Mouse (Mus musculus) hindbrain, embryonic 16.5 days (tissue): ENCODE measurements around the gene Irf2. TPM values are rescaled to one million over a fixed set of nuclear protein-coding genes. Genes with fewer than 3 reads are reported as not detected.
"Not testable (repeated sequence)": the region's sequence is repeated elsewhere in the genome, so short reads cannot be mapped to it uniquely, and the experiment has no call there.

Source experiments
- ATAC-seq: fragments of 200-750 bp; cut with Nextera tagmentation; 2 replicates; pipeline ENCODE4 v1.8.0; 2017; ENCODE audit warnings: moderate TSS enrichment, moderate library complexity
- H3K27ac ChIP-seq: fragments of 300-500 bp; sonication (generic); 2 replicates; pipeline ENCODE4 v1.5.1; 2014; ENCODE audit warnings: low read depth, mild to moderate bottlenecking, control low read depth, low read length, moderate library complexity
- H3K27me3 ChIP-seq: fragments of 300-500 bp; sonication (generic); replicated peaks from 2 replicates; pipeline ENCODE4 v1.6.1; 2014; ENCODE audit warnings: low read length; ENCODE audit not compliant: control insufficient read depth, insufficient read depth
- H3K36me3 ChIP-seq: fragments of 300-500 bp; sonication (generic); 2 replicates; pipeline ENCODE4 v1.6.1; 2014; ENCODE audit warnings: mild to moderate bottlenecking, low read length, moderate library complexity, mixed read lengths; ENCODE audit not compliant: control insufficient read depth, insufficient read depth
- H3K4me1 ChIP-seq: fragments of 300-500 bp; sonication (generic); 2 replicates; pipeline ENCODE4 v1.6.1; 2014; ENCODE audit warnings: low read depth, low read length; ENCODE audit not compliant: control insufficient read depth, insufficient read depth
- H3K4me2 ChIP-seq: fragments of 300-500 bp; sonication (generic); 2 replicates; pipeline ENCODE4 v1.6.1; 2014; ENCODE audit warnings: mild to moderate bottlenecking, low read length, control low read depth, moderate library complexity
- H3K4me3 ChIP-seq: fragments of 300-500 bp; sonication (generic); 2 replicates; pipeline ENCODE4 v1.5.1; 2014; ENCODE audit warnings: mild to moderate bottlenecking, low read length, control low read depth, moderate library complexity
- H3K9ac ChIP-seq: fragments of 300-500 bp; sonication (generic); 2 replicates; pipeline ENCODE4 v1.6.1; 2014; ENCODE audit warnings: low read depth, mild to moderate bottlenecking, control low read depth, low read length, moderate library complexity
- H3K9me3 ChIP-seq: fragments of 300-500 bp; sonication (generic); 2 replicates; pipeline ENCODE4 v1.6.1; 2014; ENCODE audit warnings: mild to moderate bottlenecking, low read length, moderate library complexity; ENCODE audit not compliant: control insufficient read depth
- WGBS: fragments of 180-500 bp; shearing (Covaris S2); extraction: QIAGEN DNeasy Blood & Tissue Kit; methylation state at CpG from one replicate; pipeline ENCODE4 v1.1.7; 2014; 5-methylcytosine and 5-hydroxymethylcytosine counted together
- polyA plus RNA-seq: library from polyadenylated mRNA; unstranded; fragments of >200 nt; fragmentation: Nextera tagmentation; extraction: Ambion mirVana; gene quantifications from 2 replicates; pipeline ENCODE4 v1.2.1, GENCODE M21; 2015

The Irf2 gene
- polyA plus RNA-seq, 1 experiment from 2014 or later, result 11.1 TPM

DNA sequence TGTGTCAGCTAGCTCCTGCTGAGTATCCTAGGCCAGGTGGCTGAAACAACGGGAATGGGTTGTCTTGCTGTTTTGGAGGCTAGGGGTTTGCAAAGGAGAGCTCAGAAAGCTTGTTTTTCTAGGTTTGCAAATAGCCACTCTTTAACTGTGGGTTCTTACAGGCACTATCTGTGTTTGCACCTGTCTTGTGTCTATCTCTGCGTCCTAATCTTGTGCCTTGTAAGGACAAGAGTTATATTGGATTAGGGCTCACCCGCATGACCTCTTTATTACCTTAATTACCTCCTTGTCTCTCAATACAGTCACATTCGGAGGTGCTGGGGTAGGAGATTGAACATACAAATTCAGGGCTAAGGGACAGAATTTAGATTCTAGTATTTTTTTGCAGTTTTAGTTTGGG is 18.9 kb upstream of the Irf2 start:
- WGBS, result 81% methylated on average over 4 of the region's 4 CpGs

DNA sequence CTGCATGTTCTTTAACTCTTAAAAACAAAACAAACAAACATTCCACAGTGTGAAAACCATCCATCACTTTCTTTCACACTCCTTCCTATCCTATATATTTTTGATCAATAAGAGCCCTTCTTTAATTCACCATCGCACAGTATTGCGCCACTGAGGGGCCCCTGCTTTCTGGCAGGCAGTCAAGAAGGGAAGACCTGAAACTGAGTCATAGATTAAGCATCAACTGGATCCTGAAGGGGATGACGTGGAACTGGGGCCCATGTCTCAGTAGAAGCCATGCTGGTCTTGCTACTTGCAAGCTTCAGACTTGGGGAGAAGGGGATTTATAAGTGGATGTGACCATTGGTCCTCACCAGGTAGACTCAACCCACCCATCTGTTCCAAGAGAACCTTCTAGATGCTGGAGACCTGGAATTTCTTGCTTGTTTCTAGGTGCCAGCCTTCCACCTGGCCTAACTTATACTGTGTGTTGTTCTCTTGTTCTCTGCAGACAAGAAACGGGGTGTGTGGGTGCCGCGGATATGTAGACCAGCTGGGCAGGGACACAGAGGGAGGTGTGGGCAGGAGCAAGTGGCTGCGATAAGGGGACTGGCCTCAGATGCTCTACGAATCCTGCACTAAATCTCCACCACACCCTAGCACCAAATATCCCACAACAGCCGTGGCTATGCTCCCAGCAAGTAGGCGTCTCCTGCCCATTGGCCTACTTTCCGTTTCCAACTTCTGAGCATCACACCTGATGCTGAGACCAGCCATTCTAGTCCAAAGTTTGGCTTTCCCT is 18.3 kb upstream of the Irf2 start:
- WGBS, result 90% methylated on average over 11 of the region's 11 CpGs
- ATAC-seq, result no peak

More for the DNA sequence above, 18.9 kb upstream of the Irf2 start:
- H3K27me3 ChIP-seq, result no peaks in the 10 kb centered on the region
- H3K9me3 ChIP-seq, result no peaks in the 10 kb centered on the region
- H3K4me2 ChIP-seq, result no peak overlapping the region
- H3K4me1 ChIP-seq, result no peaks in the 10 kb centered on the region
- no peaks in the 10 kb centered on the region for H3K36me3 ChIP-seq
- H3K27ac ChIP-seq, result no peak overlapping the region
- ATAC-seq, result no peak
- H3K9ac ChIP-seq, result no peak overlapping the region
- H3K4me3 ChIP-seq, result no peak overlapping the region

DNA sequence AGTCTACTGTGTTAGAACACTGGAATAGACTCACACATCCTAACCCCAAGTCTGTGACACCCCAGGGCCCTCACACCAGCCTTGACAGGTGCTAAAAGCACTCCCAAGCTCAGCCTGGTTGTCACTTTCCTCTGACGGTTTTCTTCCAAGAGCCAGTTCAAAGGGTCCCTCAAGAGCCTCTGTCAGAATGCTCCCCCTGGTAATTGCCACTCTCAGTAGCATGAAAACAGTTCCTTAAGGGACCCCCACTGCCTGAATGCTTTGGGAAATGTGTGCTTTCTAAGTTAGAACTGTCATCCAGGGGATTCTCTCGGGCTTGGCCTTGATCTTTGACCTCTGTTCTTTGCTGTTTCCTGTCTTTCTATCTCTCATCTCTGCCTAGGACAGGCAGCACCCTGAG is 17.0 kb upstream of the Irf2 start:
- Histone ChIP-seq H3K27ac (no peak overlapping the region), H3K9ac (no peak overlapping the region), H3K27me3 (no peaks in the 10 kb centered on the region), H3K36me3 (no peaks in the 10 kb centered on the region), H3K4me1 (no peaks in the 10 kb centered on the region), H3K9me3 (no peaks in the 10 kb centered on the region), H3K4me2 (no peak overlapping the region), H3K4me3 (no peak overlapping the region)
- no peak for ATAC-seq
- 37% methylated on average over 2 of the region's 2 CpGs for WGBS

More for the DNA sequence above, 18.3 kb upstream of the Irf2 start:
- Histone ChIP-seq H3K27me3 (no peaks in the 10 kb centered on the region), H3K4me1 (no peaks in the 10 kb centered on the region), H3K4me3 (no peak overlapping the region), H3K36me3 (no peaks in the 10 kb centered on the region), H3K9ac (no peak overlapping the region), H3K4me2 (no peak overlapping the region), H3K27ac (no peak overlapping the region), H3K9me3 (no peaks in the 10 kb centered on the region)

DNA sequence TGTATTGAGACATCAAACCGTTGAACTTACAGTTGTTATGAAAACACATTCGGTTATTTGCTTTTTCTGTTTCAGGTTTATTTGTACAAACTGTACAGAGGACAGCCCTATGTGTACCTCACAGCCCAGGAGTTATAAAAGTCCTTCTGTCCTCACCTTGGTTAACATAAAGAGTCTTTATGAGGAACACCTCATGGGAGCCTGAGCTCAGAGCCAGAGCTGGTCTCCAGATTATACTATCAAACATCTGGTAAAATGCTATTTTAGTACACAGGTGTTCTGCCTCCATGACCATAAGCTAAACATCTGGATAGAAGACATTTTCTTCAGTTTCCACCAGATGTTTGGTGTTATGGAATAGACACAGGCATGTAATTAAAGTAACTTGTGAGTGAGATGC is 13.1 kb upstream of the Irf2 start:
- no peaks in the 10 kb centered on the region for H3K4me1 ChIP-seq
- H3K4me3 ChIP-seq, result no peak overlapping the region
- no peak overlapping the region for H3K9ac ChIP-seq
- H3K4me2 ChIP-seq, result no peak overlapping the region
- no peak for ATAC-seq
- H3K27ac ChIP-seq, result no peak overlapping the region
- H3K36me3 ChIP-seq, result no peaks in the 10 kb centered on the region
- WGBS, result 90% methylated on average over 2 of the region's 2 CpGs
- no peaks in the 10 kb centered on the region for H3K27me3 ChIP-seq
- no peaks in the 10 kb centered on the region for H3K9me3 ChIP-seq

DNA sequence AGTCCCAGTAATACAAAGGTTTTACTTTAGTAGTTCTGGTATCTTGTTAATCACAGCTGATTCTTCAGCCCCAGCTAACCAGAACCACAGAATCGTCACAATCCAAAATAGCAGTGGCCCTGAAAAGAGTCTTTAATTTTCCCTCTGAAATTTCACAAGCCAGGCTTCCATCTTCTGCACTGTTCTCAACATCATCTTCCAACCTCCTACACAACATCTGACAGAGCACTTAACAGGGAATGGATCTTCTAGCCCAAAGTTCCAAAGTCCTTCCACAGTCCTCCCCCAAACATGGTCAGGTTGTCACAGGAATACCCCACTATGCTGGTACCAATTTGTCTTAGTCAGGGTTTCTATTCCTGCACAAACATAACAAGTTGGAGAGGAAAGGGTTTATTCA is 9.9 kb upstream of the Irf2 start:
- not testable (repeated sequence) for H3K9me3 ChIP-seq, H3K4me1 ChIP-seq, H3K27me3 ChIP-seq, H3K27ac ChIP-seq, H3K4me2 ChIP-seq, H3K9ac ChIP-seq, H3K36me3 ChIP-seq, H3K4me3 ChIP-seq, ATAC-seq
- 91% methylated on average over 1 of the region's 1 CpGs for WGBS

DNA sequence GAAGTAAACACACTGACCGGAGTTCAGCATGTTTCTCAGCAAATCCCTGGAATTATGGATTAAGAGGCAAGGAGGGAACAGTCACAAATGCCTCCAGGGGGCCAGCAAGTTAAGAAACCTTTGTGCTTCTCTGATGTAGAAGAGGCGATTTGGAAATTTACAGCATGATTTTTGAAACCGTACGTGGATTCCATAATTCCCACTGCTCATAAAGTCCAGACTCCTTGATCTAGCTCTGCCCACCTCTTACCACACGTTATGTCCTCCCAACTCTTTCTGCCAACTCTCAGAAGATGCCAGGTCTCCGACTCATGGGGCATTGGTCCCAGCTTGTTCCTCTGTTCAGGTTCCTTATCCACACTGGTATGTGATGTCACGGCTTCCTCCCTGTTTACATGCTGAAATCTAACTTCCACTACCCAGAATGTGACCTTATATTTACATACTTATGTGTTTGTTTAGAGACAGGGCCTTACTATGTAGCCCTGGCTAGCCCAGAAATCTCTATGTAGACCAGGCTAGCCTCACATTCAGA is 7.1 kb upstream of the Irf2 start:
- Histone ChIP-seq H3K9me3 (no peaks in the 10 kb centered on the region; the same call in 1 of the 2 replicates), H3K4me3 (no peak overlapping the region), H3K4me2 (no peak overlapping the region), H3K4me1 (no peaks in the 10 kb centered on the region), H3K27ac (no peak overlapping the region), H3K9ac (no peak overlapping the region), H3K36me3 (no peaks in the 10 kb centered on the region), H3K27me3 (no peaks in the 10 kb centered on the region)
- WGBS, result 91% methylated on average over 7 of the region's 7 CpGs
- no peak for ATAC-seq

DNA sequence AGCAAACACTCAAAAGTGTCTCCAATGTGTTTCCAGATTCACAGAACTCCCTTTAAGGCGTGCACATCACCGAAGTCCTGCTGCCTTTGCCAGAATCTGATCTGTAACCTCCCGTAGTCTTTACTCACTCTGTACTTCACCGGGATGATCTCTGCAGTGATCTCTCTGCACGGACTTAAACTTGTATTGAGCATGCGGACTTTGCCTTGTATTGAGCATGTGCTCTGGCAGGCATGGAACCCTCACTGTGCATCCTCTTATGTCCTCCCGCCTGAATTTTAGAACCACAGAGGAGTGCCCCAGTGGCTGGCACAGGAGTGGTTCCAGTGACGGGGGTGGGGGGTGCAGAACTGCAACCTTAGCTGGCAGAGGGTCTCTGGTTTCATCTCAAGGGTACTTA is 5.9 kb upstream of the Irf2 start:
- Histone ChIP-seq H3K9me3 (no peaks in the 10 kb centered on the region; the same call in 1 of the 2 replicates), H3K27ac (no peak overlapping the region), H3K27me3 (no peaks in the 10 kb centered on the region), H3K36me3 (no peaks in the 10 kb centered on the region), H3K4me1 (no peaks in the 10 kb centered on the region), H3K9ac (no peak overlapping the region), H3K4me3 (no peak overlapping the region), H3K4me2 (no peak overlapping the region)
- WGBS, result 78% methylated on average over 8 of the region's 8 CpGs
- no peak for ATAC-seq

DNA sequence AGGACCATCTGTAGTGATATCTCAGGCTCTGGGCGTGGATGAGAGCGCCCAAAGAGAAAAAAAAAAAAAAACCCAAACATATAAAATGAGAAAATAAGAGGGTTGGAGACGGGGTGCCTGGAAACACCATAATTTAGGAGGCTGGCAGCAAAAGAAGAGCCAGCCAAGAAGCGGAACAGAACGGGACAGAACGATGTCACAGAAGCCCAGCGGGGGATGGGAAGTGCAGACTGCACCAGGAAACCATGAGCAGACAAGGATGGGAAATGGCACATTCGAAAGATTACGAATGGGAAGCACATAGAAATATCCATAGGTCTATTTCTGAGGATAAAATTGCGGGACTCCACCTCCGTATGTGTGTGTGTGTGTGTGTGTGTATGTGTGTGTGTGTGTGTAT is 4.0 kb upstream of the Irf2 start:
- no peaks in the 10 kb centered on the region; the same call in 1 of the 2 replicates for H3K4me1 ChIP-seq
- no peak overlapping the region for H3K4me2 ChIP-seq
- no peak for ATAC-seq
- H3K27ac ChIP-seq, result no peak overlapping the region
- no peak overlapping the region for H3K4me3 ChIP-seq
- no peaks in the 10 kb centered on the region; the same call in 1 of the 2 replicates for H3K9me3 ChIP-seq
- H3K9ac ChIP-seq, result no peak overlapping the region
- 76% methylated on average over 11 of the region's 11 CpGs for WGBS
- H3K36me3 ChIP-seq, result no peaks in the 10 kb centered on the region
- no peaks in the 10 kb centered on the region for H3K27me3 ChIP-seq

DNA sequence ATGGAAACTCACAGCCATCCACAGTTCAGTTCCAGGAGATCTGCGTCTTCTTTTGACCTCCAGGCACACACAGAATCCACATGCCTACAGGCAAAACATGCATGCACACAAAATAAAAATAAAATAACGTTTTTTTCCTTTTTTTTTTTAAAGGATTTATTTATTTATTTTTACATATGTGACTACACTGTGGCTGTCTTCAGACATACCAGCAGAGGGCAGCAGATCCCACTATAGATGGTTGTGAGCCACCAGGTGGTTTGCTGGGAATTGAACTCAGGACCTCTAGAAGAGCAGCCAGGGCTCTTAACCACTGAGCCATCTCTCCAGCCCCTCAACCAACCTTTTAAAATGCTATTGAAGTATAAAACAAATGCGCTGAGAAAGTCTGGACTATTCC is 3.3 kb upstream of the Irf2 start:
- no peak overlapping the region for H3K9ac ChIP-seq
- no peaks in the 10 kb centered on the region for H3K36me3 ChIP-seq
- H3K9me3 ChIP-seq, result no peaks in the 10 kb centered on the region; the same call in 1 of the 2 replicates
- H3K27ac ChIP-seq, result no peak overlapping the region
- no peak overlapping the region for H3K4me3 ChIP-seq
- 81% methylated on average over 3 of the region's 3 CpGs for WGBS
- no peak for ATAC-seq
- H3K27me3 ChIP-seq, result no peaks in the 10 kb centered on the region
- no peaks in the 10 kb centered on the region; the same call in 1 of the 2 replicates for H3K4me1 ChIP-seq
- H3K4me2 ChIP-seq, result no peak overlapping the region
